Mouse (Mus musculus) ES-E14 (cell line): ENCODE measurements around the gene Robo3.

Experiments used
- HCFC1 ChIP-seq: IDR thresholded peaks from 2 replicates; pipeline ENCODE4 v1.6.1; 2012; ENCODE audit warnings: low read length, inconsistent platforms, borderline replicate concordance; ENCODE audit not compliant: insufficient read depth
- MAFK ChIP-seq: IDR thresholded peaks from 2 replicates; pipeline ENCODE4 v1.6.1; 2014; ENCODE audit warnings: mild to moderate bottlenecking, low read depth, low read length, inconsistent platforms; ENCODE audit not compliant: insufficient read depth
- ZC3H11A ChIP-seq: IDR thresholded peaks from 2 replicates; pipeline ENCODE4 v1.6.1; 2012; ENCODE audit warnings: low read depth, mild to moderate bottlenecking, inconsistent platforms, low read length, borderline replicate concordance
- ZNF384 ChIP-seq: IDR thresholded peaks from 2 replicates; pipeline ENCODE4 v1.6.1; 2012; ENCODE audit warnings: low read depth, low read length, inconsistent platforms

DNA sequence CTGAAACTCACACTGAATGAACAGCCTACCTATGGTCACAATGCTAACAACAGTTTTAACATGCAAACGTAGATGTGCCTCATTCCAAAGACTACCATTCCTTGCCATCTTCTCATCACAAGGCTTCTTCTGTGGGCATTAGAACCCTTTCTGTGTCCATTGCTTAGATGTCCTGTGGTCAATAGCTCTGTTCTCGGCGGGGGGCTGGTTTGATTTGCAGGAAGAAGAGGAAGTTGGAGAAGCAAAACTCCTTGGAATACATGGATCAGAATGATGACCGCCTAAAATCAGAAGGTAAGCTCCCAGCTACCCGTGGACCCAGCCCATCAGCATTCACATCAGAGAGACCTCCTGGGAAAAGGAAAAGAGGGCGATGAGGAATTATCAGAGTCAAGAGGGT lies 49.9 kb downstream of the Robo3 start:
- no peak for TF ChIP-seq MAFK
- no peak for TF ChIP-seq ZC3H11A
- TF ChIP-seq HCFC1 = no peak
- TF ChIP-seq ZNF384 = no peak
